Comparison of ENCODE assay signal across 12 mouse cellular contexts in genomic region chr6:53662858-53663833, GRCm38 (mm10).
A peak's percentile ranks its signal among the peaks of the same experiment; 100 is the strongest.
DNase-seq lines count a peak whose midpoint lies in the region; ATAC-seq and TF ChIP-seq lines count a peak whose summit lies in the region.
"Had no signal": no experiment of that assay in that cellular context is flagged by ENCODE, and none has a peak within 500 bp of the region (broad histone marks: within the 10 kb centered on the region; RNA-seq: fewer than 3 reads in every experiment).

No protein-coding gene starts in this region.

- no peak for TF ChIP-seq CTCF in liver, postnatal 0 days (IDR thresholded peaks at IDR 0.05; ENCODE audit: low read depth)

- H3K9ac ChIP-seq in forebrain, embryonic 11.5 days (ENCODE audit: low read length) = no peak overlapping the region
- no peak overlapping the region for H3K9ac ChIP-seq in limb, embryonic 13.5 days
- H3K9ac ChIP-seq in liver, postnatal 0 days (replicated peaks) = no peak overlapping the region

- no peak overlapping the region for H3K4me2 ChIP-seq in forebrain, embryonic 11.5 days (ENCODE audit: low read depth, low read length, severe bottlenecking)
- no peak overlapping the region; the same call in 1 of the 2 replicates for H3K4me2 ChIP-seq in limb, embryonic 13.5 days (replicated peaks)
- H3K4me2 ChIP-seq in liver, postnatal 0 days (ENCODE audit: low read depth, low read length) = no peak overlapping the region

- WGBS in forebrain, embryonic 11.5 days = 81% methylated on average over 11 of the region's 11 CpGs
- WGBS in limb, embryonic 13.5 days = 50% methylated on average over 11 of the region's 11 CpGs
- WGBS in liver, postnatal 0 days (ENCODE audit: insufficient replicate concordance) = 75% methylated on average over 11 of the region's 11 CpGs

- TF ChIP-seq EP300 in liver, postnatal 0 days (IDR thresholded peaks at IDR 0.05; ENCODE audit: low read depth) = no peak

- H3K4me1 ChIP-seq in forebrain, embryonic 11.5 days (replicated peaks; ENCODE audit: control insufficient read depth, insufficient read depth, low read length) = no peaks in the 10 kb centered on the region
- H3K4me1 ChIP-seq in limb, embryonic 13.5 days = peaks cover 44% of the 10 kb centered on the region
- H3K4me1 ChIP-seq in liver, postnatal 0 days (ENCODE audit: insufficient read depth) = no peaks in the 10 kb centered on the region

- H3K9me3 ChIP-seq in forebrain, embryonic 11.5 days (ENCODE audit: control insufficient read depth, low read length) = no peaks in the 10 kb centered on the region
- H3K9me3 ChIP-seq in limb, embryonic 13.5 days = no peaks in the 10 kb centered on the region
- H3K9me3 ChIP-seq in liver, postnatal 0 days (ENCODE audit: low read length) = no peaks in the 10 kb centered on the region

- DNase-seq in kidney, postnatal 10 days = peak; percentile 40
- no peak for DNase-seq in kidney, postnatal 14 days
- peak; percentile 29 for DNase-seq in adipocyte (ENCODE audit: low spot score)
- peak; percentile 55 for DNase-seq in forebrain, embryonic 11.5 days (ENCODE audit: low spot score)
- no peak for DNase-seq in liver, postnatal 0 days
- DNase-seq in spleen, postnatal 14 days (ENCODE audit: low spot score in 2 of 2) = no peak
- DNase-seq in right cerebral cortex, postnatal 14 days = no peak
- DNase-seq: heart, adult 2 months; kidney, adult 11 months had no signal

- no peaks in the 10 kb centered on the region for H3K36me3 ChIP-seq in forebrain, embryonic 11.5 days (ENCODE audit: control insufficient read depth, insufficient read depth, low read length)
- H3K36me3 ChIP-seq in limb, embryonic 13.5 days = peaks cover 7% of the 10 kb centered on the region; the same call in 1 of the 2 replicates
- H3K36me3 ChIP-seq in liver, postnatal 0 days (replicated peaks; ENCODE audit: insufficient read depth, low read length) = no peaks in the 10 kb centered on the region

- no peaks in the 10 kb centered on the region for H3K27me3 ChIP-seq in forebrain, embryonic 11.5 days (ENCODE audit: control insufficient read depth, insufficient read depth, low read length)
- H3K27me3 ChIP-seq in limb, embryonic 13.5 days = no peaks in the 10 kb centered on the region
- no peaks in the 10 kb centered on the region for H3K27me3 ChIP-seq in liver, postnatal 0 days (ENCODE audit: insufficient read depth, low read length)

- 0 out of 2 replicates have a peak, but pooled peaks have one; percentile 27 for ATAC-seq in forebrain, embryonic 11.5 days (replicated peaks; ENCODE audit: low FRiP score)
- ATAC-seq in limb, embryonic 13.5 days (ENCODE audit: low FRiP score, low read depth) = peak; percentile 59; the same call in 1 of the 2 replicates
- ATAC-seq in liver, postnatal 0 days = no peak
- ATAC-seq: CD4-positive, CD25-positive, alpha-beta regulatory T cell, adult 4 months had no signal

- H3K27ac ChIP-seq in forebrain, embryonic 11.5 days (ENCODE audit: low read depth, low read length) = no peak overlapping the region
- peak overlapping the region; percentile 39 for H3K27ac ChIP-seq in limb, embryonic 13.5 days
- H3K27ac ChIP-seq in liver, postnatal 0 days (ENCODE audit: low read depth) = no peak overlapping the region
- H3K27ac ChIP-seq: heart, adult 2 months; left cerebral cortex, adult 2 months had no signal

- no peak overlapping the region for H3K4me3 ChIP-seq in forebrain, embryonic 11.5 days (ENCODE audit: low read depth, low read length)
- no peak overlapping the region for H3K4me3 ChIP-seq in limb, embryonic 13.5 days
- H3K4me3 ChIP-seq in liver, postnatal 0 days (ENCODE audit: low read depth, low read length) = no peak overlapping the region
- H3K4me3 ChIP-seq: heart, adult 2 months; left cerebral cortex, adult 2 months had no signal

Comparison
In these comparisons a context has a peak if more than half of its experiments do, and no peak if none do; other contexts are left out.
1. DNase-seq: peak in kidney, postnatal 10 days (single experiment), adipocyte (single experiment) and forebrain, embryonic 11.5 days (single experiment); none in kidney, postnatal 14 days (single experiment), liver, postnatal 0 days (single experiment), spleen, postnatal 14 days (0 of 2) and right cerebral cortex, postnatal 14 days (single experiment).